Mouse (Mus musculus): ENCODE data around the gene Fibp. TPM values are rescaled to one million over a fixed set of nuclear protein-coding genes. Genes with fewer than 3 reads are reported as not detected.

Gene Fibp
- 99.5 and 117 TPM in 2 replicates for polyA plus RNA-seq (2012; rRNA removed)

DNA sequence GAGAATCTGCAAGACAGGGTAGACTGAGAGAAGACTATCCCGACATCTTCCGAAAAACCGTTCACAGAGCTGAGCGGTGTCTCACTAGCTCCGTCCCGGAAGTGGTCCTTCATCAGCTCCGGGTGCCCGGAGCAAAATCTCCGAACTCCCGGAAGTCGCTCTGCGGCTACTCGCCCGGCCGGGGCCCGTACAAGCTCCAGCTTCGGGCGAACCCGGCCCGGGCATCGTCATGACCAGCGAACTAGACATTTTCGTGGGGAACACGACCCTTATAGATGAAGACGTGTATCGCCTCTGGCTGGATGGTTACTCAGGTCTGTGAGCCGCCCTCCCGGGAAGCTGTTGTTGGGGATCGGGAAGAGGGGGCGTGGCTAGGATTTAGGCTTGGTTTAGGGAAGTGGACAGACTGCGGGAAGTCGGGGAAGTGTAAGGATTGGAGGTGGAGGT lies at the start of gene Fibp:
Gene Fibp (plus strand): TSS at position 151 of the 447 bp plus-strand sequence.
- peak; percentile 92 for DNase-seq
- H3K36me3 ChIP-seq (ENCODE audit: control insufficient read depth, insufficient read depth, low read length), result peaks cover 1% of the 10 kb centered on the region; the same call in 1 of the 2 replicates
- TF ChIP-seq POLR2A (IDR thresholded peaks at IDR 0.05; ENCODE audit: low read depth, low read length), result peak; percentile 45
- no peak for TF ChIP-seq CTCF (conservative IDR thresholded peaks at IDR 0.05; ENCODE audit: insufficient read depth, insufficient read length, low read depth, low read length)
- peaks cover 2% of the 10 kb centered on the region; the same call in 1 of the 2 replicates for H3K4me1 ChIP-seq (ENCODE audit: control insufficient read depth, insufficient read depth, low read length)
- H3K27me3 ChIP-seq (replicated peaks; ENCODE audit: control insufficient read depth, insufficient read depth, low read length), result no peaks in the 10 kb centered on the region
- peak within 1 kb of the TSS; percentile 78 for H3K27ac ChIP-seq (ENCODE audit: insufficient read depth, low read depth, low read length)
- H3K4me3 ChIP-seq (ENCODE audit: insufficient read depth, low read depth, low read length), result peak within 1 kb of the TSS; percentile 95
- under 1% methylated on average over 32 of the region's 32 CpGs for WGBS

DNA sequence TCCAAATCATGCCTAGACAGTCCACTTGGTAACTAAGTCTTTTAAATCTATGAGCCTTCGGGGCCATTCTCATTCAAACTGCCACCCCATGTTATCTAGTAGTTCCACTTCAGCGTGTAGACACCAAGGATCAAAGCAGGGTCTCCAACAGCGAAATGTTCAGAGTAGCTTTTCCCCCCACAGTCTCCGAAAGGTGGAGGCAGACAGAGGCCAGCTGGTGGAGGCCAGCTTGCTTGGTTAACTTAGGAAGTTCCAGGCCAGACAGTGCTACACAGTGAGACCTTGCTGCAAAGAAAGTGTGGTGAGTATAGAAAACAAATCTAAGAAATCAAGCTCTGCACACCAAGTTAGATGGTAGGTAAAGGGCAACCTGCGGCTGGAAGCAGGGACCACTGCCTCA lies 49.8 kb upstream of the Fibp start:
- no peaks in the 10 kb centered on the region for H3K36me3 ChIP-seq (ENCODE audit: control insufficient read depth, insufficient read depth, low read length)
- TF ChIP-seq CTCF (conservative IDR thresholded peaks at IDR 0.05; ENCODE audit: insufficient read depth, insufficient read length, low read depth, low read length) (no peak), POLR2A (IDR thresholded peaks at IDR 0.05; ENCODE audit: low read depth, low read length) (no peak)
- no peaks in the 10 kb centered on the region for H3K27me3 ChIP-seq (replicated peaks; ENCODE audit: control insufficient read depth, insufficient read depth, low read length)
- WGBS, result 84% methylated on average over 5 of the region's 5 CpGs
- no peak for DNase-seq
- no peak overlapping the region for H3K27ac ChIP-seq (ENCODE audit: insufficient read depth, low read depth, low read length)
- H3K4me3 ChIP-seq (ENCODE audit: insufficient read depth, low read depth, low read length), result no peak overlapping the region
- peaks cover 15% of the 10 kb centered on the region for H3K4me1 ChIP-seq (ENCODE audit: control insufficient read depth, insufficient read depth, low read length)

DNA sequence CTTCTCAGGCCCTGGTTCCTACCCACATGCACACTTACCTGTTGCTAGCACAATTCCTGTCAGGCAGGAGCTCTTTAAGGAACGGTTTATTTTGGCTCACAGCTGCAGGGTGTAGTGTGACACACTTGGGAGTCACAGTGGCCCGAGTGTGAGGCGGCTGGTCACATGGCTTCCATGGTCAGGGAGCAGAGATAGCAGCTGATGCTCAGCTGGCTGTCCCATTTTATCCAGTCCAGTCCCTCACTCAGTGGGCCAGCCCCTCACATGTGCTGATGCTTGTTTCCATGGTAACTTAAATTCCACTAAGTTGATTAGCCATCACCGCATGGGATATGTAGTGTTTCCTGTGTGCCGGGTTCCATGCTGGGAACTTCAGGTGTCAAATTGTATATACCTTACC lies 48.5 kb upstream of the Fibp start:
- Histone ChIP-seq H3K27me3 (replicated peaks; ENCODE audit: control insufficient read depth, insufficient read depth, low read length) (no peaks in the 10 kb centered on the region), H3K4me3 (ENCODE audit: insufficient read depth, low read depth, low read length) (no peak overlapping the region), H3K27ac (ENCODE audit: insufficient read depth, low read depth, low read length) (no peak overlapping the region), H3K36me3 (ENCODE audit: control insufficient read depth, insufficient read depth, low read length) (no peaks in the 10 kb centered on the region), H3K4me1 (ENCODE audit: control insufficient read depth, insufficient read depth, low read length) (peaks cover 12% of the 10 kb centered on the region)
- TF ChIP-seq CTCF (conservative IDR thresholded peaks at IDR 0.05; ENCODE audit: insufficient read depth, insufficient read length, low read depth, low read length) (no peak), POLR2A (IDR thresholded peaks at IDR 0.05; ENCODE audit: low read depth, low read length) (no peak)
- 39% methylated on average over 5 of the region's 5 CpGs for WGBS
- no peak for DNase-seq

DNA sequence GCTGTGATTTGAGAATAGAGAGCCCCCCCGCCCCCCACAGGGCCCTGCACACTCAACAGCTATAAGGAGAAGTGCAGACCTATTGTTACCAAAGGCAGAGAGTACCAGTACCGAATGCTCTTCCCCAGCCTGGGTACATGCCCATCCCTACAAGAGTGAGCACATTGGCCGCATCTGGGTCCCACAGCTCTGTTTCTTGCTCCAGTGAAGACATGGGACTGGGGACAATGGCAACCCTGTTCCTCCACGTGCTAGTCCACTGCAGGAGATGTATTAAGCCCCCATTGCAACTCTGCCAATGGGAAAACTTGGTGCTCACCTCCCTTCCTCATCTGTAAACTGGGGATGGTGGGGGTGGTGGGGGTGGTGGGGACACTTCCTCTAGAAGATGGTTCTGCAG lies 46.6 kb upstream of the Fibp start:
- DNase-seq, result no peak
- no peak overlapping the region for H3K27ac ChIP-seq (ENCODE audit: insufficient read depth, low read depth, low read length)
- TF ChIP-seq POLR2A (IDR thresholded peaks at IDR 0.05; ENCODE audit: low read depth, low read length), result no peak
- TF ChIP-seq CTCF (conservative IDR thresholded peaks at IDR 0.05; ENCODE audit: insufficient read depth, insufficient read length, low read depth, low read length), result no peak
- peaks cover 1% of the 10 kb centered on the region; the same call in 1 of the 2 replicates for H3K4me1 ChIP-seq (ENCODE audit: control insufficient read depth, insufficient read depth, low read length)
- no peaks in the 10 kb centered on the region for H3K27me3 ChIP-seq (replicated peaks; ENCODE audit: control insufficient read depth, insufficient read depth, low read length)
- 85% methylated on average over 4 of the region's 4 CpGs for WGBS
- no peak overlapping the region for H3K4me3 ChIP-seq (ENCODE audit: insufficient read depth, low read depth, low read length)
- H3K36me3 ChIP-seq (ENCODE audit: control insufficient read depth, insufficient read depth, low read length), result no peaks in the 10 kb centered on the region

DNA sequence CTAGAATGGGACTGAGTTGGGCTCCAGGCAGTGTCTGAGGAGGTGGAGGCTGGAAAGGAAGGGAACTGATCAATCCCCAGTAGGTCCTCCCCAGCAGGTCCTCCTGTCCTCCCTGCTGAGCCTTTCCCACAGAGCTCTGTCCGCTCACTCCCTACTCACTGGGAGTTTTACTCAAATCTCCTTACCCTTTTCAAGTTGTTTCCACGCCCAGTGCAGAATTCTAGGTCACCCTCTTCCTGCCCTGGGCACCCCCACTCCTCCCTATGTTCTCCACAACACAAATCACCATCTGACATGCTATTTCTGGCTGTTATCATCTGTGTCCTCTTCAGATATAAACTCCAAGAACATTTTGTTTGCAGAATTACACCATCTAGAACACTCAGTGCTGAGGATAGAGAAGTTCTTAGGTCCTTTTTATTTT lies 45.9 kb upstream of the Fibp start:
- WGBS, result 64% methylated on average over 2 of the region's 2 CpGs
- H3K27me3 ChIP-seq (replicated peaks; ENCODE audit: control insufficient read depth, insufficient read depth, low read length), result no peaks in the 10 kb centered on the region
- H3K36me3 ChIP-seq (ENCODE audit: control insufficient read depth, insufficient read depth, low read length), result no peaks in the 10 kb centered on the region
- DNase-seq, result peak; percentile 78
- H3K4me1 ChIP-seq (ENCODE audit: control insufficient read depth, insufficient read depth, low read length), result no peaks in the 10 kb centered on the region
- peak overlapping the region; percentile 15 for H3K27ac ChIP-seq (ENCODE audit: insufficient read depth, low read depth, low read length)
- TF ChIP-seq CTCF (conservative IDR thresholded peaks at IDR 0.05; ENCODE audit: insufficient read depth, insufficient read length, low read depth, low read length) (no peak), POLR2A (IDR thresholded peaks at IDR 0.05; ENCODE audit: low read depth, low read length) (no peak)
- H3K4me3 ChIP-seq (ENCODE audit: insufficient read depth, low read depth, low read length), result no peak overlapping the region

DNA sequence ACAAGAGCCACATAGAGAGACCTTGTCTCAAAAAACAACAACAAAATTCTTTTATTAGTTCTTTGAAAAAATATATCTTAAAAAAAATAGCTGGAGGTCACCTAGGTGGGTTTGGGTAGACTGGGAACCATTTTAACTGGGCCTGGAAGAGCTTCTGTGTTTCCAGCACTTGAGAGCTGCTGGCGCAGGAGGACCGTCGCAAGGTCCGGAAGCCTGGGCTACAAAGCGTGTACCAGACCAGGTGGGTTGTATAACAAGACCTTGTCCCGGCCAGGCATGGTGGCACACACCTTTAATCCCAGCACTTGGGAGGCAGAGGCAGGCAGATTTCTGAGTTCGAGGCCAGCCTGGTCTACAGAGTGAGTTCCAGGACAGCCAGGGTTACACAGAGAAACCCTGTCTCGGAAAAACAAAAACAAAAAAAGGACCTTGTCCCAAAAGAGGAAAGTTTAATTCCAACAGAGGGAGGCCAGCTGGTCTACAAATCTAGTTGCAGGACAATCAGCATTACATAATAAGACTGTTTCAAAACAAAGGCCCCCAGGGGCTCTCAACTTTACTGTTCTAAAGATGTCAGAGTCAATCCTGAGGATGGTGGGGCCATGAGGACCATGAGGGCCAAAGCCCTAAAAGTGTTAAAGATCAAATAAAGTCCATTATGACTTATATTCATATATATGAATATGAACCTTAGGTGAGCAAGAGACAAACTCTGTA lies 41.5 kb upstream of the Fibp start:
- peaks cover 9% of the 10 kb centered on the region; the same call in 1 of the 2 replicates for H3K4me1 ChIP-seq (ENCODE audit: control insufficient read depth, insufficient read depth, low read length)
- H3K36me3 ChIP-seq (ENCODE audit: control insufficient read depth, insufficient read depth, low read length), result no peaks in the 10 kb centered on the region
- H3K4me3 ChIP-seq (ENCODE audit: insufficient read depth, low read depth, low read length), result no peak overlapping the region
- no peak overlapping the region for H3K27ac ChIP-seq (ENCODE audit: insufficient read depth, low read depth, low read length)
- no peak for DNase-seq
- no peak for TF ChIP-seq CTCF (conservative IDR thresholded peaks at IDR 0.05; ENCODE audit: insufficient read depth, insufficient read length, low read depth, low read length)
- TF ChIP-seq POLR2A (IDR thresholded peaks at IDR 0.05; ENCODE audit: low read depth, low read length), result no peak
- WGBS, result 92% methylated on average over 8 of the region's 8 CpGs
- H3K27me3 ChIP-seq (replicated peaks; ENCODE audit: control insufficient read depth, insufficient read depth, low read length), result no peaks in the 10 kb centered on the region

DNA sequence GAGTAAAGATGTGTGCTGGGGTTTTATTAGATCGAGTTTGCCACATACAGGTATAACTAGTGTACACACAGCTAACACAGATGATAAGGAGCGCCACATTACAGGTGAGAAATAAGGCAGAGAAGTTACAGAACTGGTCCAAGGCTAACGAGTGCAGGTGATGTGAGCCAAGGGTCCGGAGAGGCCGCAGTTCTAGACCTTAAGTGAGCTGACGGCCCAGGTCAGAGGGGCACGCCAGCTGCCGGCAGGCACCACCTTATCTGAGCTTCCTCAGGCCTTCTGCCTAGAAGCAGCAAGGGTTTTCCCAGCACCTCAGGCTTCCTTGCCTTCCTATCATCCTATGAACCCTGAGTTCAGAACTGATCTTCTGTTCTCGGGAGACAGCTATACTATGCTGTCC lies 40.8 kb upstream of the Fibp start:
- no peak for TF ChIP-seq CTCF (conservative IDR thresholded peaks at IDR 0.05; ENCODE audit: insufficient read depth, insufficient read length, low read depth, low read length)
- TF ChIP-seq POLR2A (IDR thresholded peaks at IDR 0.05; ENCODE audit: low read depth, low read length), result no peak
- 92% methylated on average over 9 of the region's 9 CpGs for WGBS
- peaks cover 9% of the 10 kb centered on the region; the same call in 1 of the 2 replicates for H3K4me1 ChIP-seq (ENCODE audit: control insufficient read depth, insufficient read depth, low read length)
- DNase-seq, result no peak
- H3K36me3 ChIP-seq (ENCODE audit: control insufficient read depth, insufficient read depth, low read length), result no peaks in the 10 kb centered on the region
- no peak overlapping the region for H3K4me3 ChIP-seq (ENCODE audit: insufficient read depth, low read depth, low read length)
- H3K27ac ChIP-seq (ENCODE audit: insufficient read depth, low read depth, low read length), result no peak overlapping the region
- no peaks in the 10 kb centered on the region for H3K27me3 ChIP-seq (replicated peaks; ENCODE audit: control insufficient read depth, insufficient read depth, low read length)
